Mouse (Mus musculus) neural tube, embryonic 13.5 days (tissue): ENCODE measurements around the gene Tcp11. TPM values are rescaled to one million over a fixed set of nuclear protein-coding genes. Genes with fewer than 3 reads are reported as not detected.

Source experiments
- ATAC-seq: fragments of 200-750 bp; cut with Nextera tagmentation; 2 replicates; pipeline ENCODE4 v1.8.0; 2017; ENCODE audit warnings: low read depth, mild to moderate bottlenecking, moderate TSS enrichment, moderate library complexity
- H3K27ac ChIP-seq: fragments of 300-500 bp; sonication (generic); replicated peaks from 2 replicates; pipeline ENCODE4 v1.5.1; 2015; ENCODE audit warnings: moderate library complexity, mild to moderate bottlenecking, inconsistent platforms
- H3K27me3 ChIP-seq: fragments of 300-500 bp; sonication (generic); 2 replicates; pipeline ENCODE4 v1.6.1; 2015; ENCODE audit warnings: mild to moderate bottlenecking, inconsistent platforms
- H3K36me3 ChIP-seq: fragments of 300-500 bp; sonication (generic); 2 replicates; pipeline ENCODE4 v1.6.1; 2015; ENCODE audit warnings: mild to moderate bottlenecking, inconsistent platforms
- H3K4me1 ChIP-seq: fragments of 300-500 bp; sonication (generic); replicated peaks from 2 replicates; pipeline ENCODE4 v1.6.1; 2015; ENCODE audit warnings: inconsistent platforms
- H3K4me2 ChIP-seq: fragments of 300-500 bp; sonication (generic); 2 replicates; pipeline ENCODE4 v1.6.1; 2015; ENCODE audit warnings: inconsistent platforms, mild to moderate bottlenecking, moderate library complexity
- H3K4me3 ChIP-seq: fragments of 300-500 bp; sonication (generic); 2 replicates; pipeline ENCODE4 v1.5.1; 2015; ENCODE audit warnings: mild to moderate bottlenecking, inconsistent platforms
- H3K9ac ChIP-seq: fragments of 300-500 bp; sonication (generic); 2 replicates; pipeline ENCODE4 v1.6.1; 2015; ENCODE audit warnings: moderate library complexity, mild to moderate bottlenecking, inconsistent platforms
- H3K9me3 ChIP-seq: fragments of 300-500 bp; sonication (generic); 2 replicates; pipeline ENCODE4 v1.6.1; 2016; ENCODE audit warnings: inconsistent platforms
- WGBS: fragments of 180-500 bp; shearing (Covaris S2); methylation state at CpG from one replicate; pipeline ENCODE4 v1.1.7; 2015; 5-methylcytosine and 5-hydroxymethylcytosine counted together
- polyA plus RNA-seq: library from polyadenylated mRNA; unstranded; fragments of >200 nt; fragmentation: Nextera tagmentation; extraction: Ambion mirVana; gene quantifications from 2 replicates; pipeline ENCODE4 v1.2.1, GENCODE M21; 2015

Tcp11 gene
- polyA plus RNA-seq, 1 experiment from 2014 or later, result 1.5 TPM

GRCm38 (mm10) chr17:28019785-28020696 lies 60.4 kb downstream of the Tcp11 start:
- no peak overlapping the region for H3K4me2 ChIP-seq
- no peak overlapping the region for H3K4me3 ChIP-seq
- H3K9me3 ChIP-seq, result no peaks in the 10 kb centered on the region
- no peaks in the 10 kb centered on the region for H3K36me3 ChIP-seq
- no peaks in the 10 kb centered on the region for H3K27me3 ChIP-seq
- WGBS, result 74% methylated on average over 21 of the region's 21 CpGs
- H3K27ac ChIP-seq, result peak overlapping the region; percentile 38; the same call in 1 of the 2 replicates
- ATAC-seq, result no peak
- peak overlapping the region; percentile 26; the same call in 1 of the 2 replicates for H3K9ac ChIP-seq
- H3K4me1 ChIP-seq, result peaks cover 81% of the 10 kb centered on the region

DNA sequence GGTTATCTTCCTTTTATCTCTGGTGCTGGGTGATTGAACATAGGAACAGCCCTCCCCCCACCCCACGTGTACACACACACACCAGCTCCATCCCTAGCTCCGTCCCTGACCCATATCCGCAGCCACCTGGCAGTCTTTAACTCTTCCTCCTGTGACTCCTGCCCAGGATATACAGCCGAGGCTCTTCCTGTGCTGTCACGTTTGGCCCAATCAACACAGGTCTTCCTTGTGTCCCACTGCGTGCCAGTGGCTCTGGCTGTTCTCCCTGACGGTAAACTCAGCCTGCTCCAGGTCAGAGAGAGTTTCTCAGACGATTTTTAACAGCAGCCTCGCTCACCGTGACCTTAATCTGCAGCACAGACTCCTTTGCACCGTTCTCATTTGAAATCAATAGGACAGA lies 61.7 kb downstream of the Tcp11 start:
- Histone ChIP-seq H3K4me3 (no peak overlapping the region), H3K9ac (peak overlapping the region; percentile 26; the same call in 1 of the 2 replicates), H3K9me3 (no peaks in the 10 kb centered on the region), H3K4me1 (peaks cover 81% of the 10 kb centered on the region), H3K27ac (peak overlapping the region; percentile 23; the same call in 1 of the 2 replicates), H3K36me3 (no peaks in the 10 kb centered on the region), H3K27me3 (no peaks in the 10 kb centered on the region), H3K4me2 (no peak overlapping the region)
- WGBS, result 51% methylated on average over 11 of the region's 11 CpGs
- no peak for ATAC-seq

DNA sequence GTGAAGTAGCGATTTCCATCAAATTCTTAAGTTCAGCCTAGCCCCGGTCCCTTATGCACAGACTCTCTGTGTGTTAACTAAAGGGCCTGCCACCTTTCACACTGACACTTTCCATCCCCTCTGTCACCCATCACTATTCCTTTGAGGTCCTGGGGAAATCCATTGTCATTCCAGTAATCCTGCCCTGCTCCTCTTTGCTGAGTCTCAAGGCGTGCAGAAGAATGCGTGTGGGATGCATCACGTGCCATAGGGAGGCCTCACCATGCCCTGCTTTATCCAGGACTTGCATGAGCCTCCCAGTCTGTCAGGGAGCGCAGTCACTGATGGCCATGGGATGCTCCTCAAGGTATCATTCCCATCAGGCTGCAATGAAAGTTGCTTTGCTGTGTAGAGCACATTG lies 62.1 kb downstream of the Tcp11 start:
- 59% methylated on average over 6 of the region's 6 CpGs for WGBS
- Histone ChIP-seq H3K4me3 (no peak overlapping the region), H3K4me2 (no peak overlapping the region), H3K9ac (0 out of 2 replicates have a peak overlapping the region, but pooled peaks have one; percentile 22), H3K27ac (peak overlapping the region; percentile 23; the same call in 1 of the 2 replicates), H3K4me1 (peaks cover 81% of the 10 kb centered on the region), H3K9me3 (no peaks in the 10 kb centered on the region), H3K27me3 (no peaks in the 10 kb centered on the region), H3K36me3 (no peaks in the 10 kb centered on the region)
- ATAC-seq, result no peak

Other genes starting within 250 kb of the Tcp11 start
- 257 and 271 TPM in 2 replicates for gene Snrpc, start 242.5 kb downstream of the Tcp11 start, polyA plus RNA-seq
- gene Uhrf1bp1, start 224.2 kb downstream of the Tcp11 start, polyA plus RNA-seq, result 5.1 and 6.0 TPM in 2 replicates
- 61.9 and 67.9 TPM in 2 replicates for gene Anks1, start 171.3 kb downstream of the Tcp11 start, polyA plus RNA-seq
- 69.2 and 79.7 TPM in 2 replicates for gene Taf11, start 170.8 kb downstream of the Tcp11 start, polyA plus RNA-seq
- gene Scube3, start 61.5 kb upstream of the Tcp11 start, polyA plus RNA-seq, result 5.2 and 5.6 TPM in 2 replicates
- gene Zfp523, start 96.5 kb upstream of the Tcp11 start, polyA plus RNA-seq, result 41.4 and 46.0 TPM in 2 replicates
- gene Def6, start 127.1 kb upstream of the Tcp11 start, polyA plus RNA-seq, result 5.6 TPM in 2 replicates
- 1.4 and 2.6 TPM in 2 replicates for gene Ppard, start 152.1 kb upstream of the Tcp11 start, polyA plus RNA-seq
- gene Fance, start 232.9 kb upstream of the Tcp11 start, polyA plus RNA-seq, result 23.2 and 23.3 TPM in 2 replicates
- 381 and 408 TPM in 2 replicates for gene Rpl10a, start 247.8 kb upstream of the Tcp11 start, polyA plus RNA-seq